Mouse (Mus musculus) limb, embryonic 14.5 days (tissue): ENCODE results near the gene Gm28042. TPM values are rescaled to one million over a fixed set of nuclear protein-coding genes. Genes with fewer than 3 reads are reported as not detected.

ENCODE experiments used
- ATAC-seq: fragments of 200-750 bp; cut with Nextera tagmentation; 2 replicates; pipeline ENCODE4 v1.8.0; 2017; ENCODE audit warnings: low read depth, moderate number of reproducible peaks, moderate TSS enrichment; ENCODE audit not compliant: low FRiP score
- DNase-seq: peaks from one replicate; pipeline ENCODE4 v3.0.0-alpha.2; 2015; ENCODE audit warnings: low spot score
- H3K27ac ChIP-seq: fragments of 300-500 bp; sonication (generic); replicated peaks from 2 replicates; pipeline ENCODE4 v1.5.1; 2014; ENCODE audit warnings: low read depth, mild to moderate bottlenecking, low read length, moderate library complexity, mixed read lengths
- H3K27me3 ChIP-seq: fragments of 300-500 bp; sonication (generic); 2 replicates; pipeline ENCODE4 v1.6.1; 2014; ENCODE audit warnings: low read length, mixed read lengths; ENCODE audit not compliant: control insufficient read depth, insufficient read depth
- H3K36me3 ChIP-seq: fragments of 300-500 bp; sonication (generic); 2 replicates; pipeline ENCODE4 v1.6.1; 2014; ENCODE audit warnings: mild to moderate bottlenecking, low read length, moderate library complexity, mixed read lengths; ENCODE audit not compliant: control insufficient read depth, insufficient read depth
- H3K4me1 ChIP-seq: fragments of 300-500 bp; sonication (generic); 2 replicates; pipeline ENCODE4 v1.6.1; 2014; ENCODE audit warnings: antibody characterized with exemption, low read length, mixed read lengths; ENCODE audit not compliant: control insufficient read depth, insufficient read depth
- H3K4me2 ChIP-seq: fragments of 300-500 bp; sonication (generic); replicated peaks from 2 replicates; pipeline ENCODE4 v1.6.1; 2014; ENCODE audit warnings: low read depth, mild to moderate bottlenecking, low read length, moderate library complexity; ENCODE audit not compliant: severe bottlenecking
- H3K4me3 ChIP-seq: fragments of 300-500 bp; sonication (generic); replicated peaks from 2 replicates; pipeline ENCODE4 v1.5.1; 2014; ENCODE audit warnings: low read length
- H3K9ac ChIP-seq: fragments of 300-500 bp; sonication (generic); 2 replicates; pipeline ENCODE4 v1.6.1; 2014; ENCODE audit warnings: mild to moderate bottlenecking, low read depth, low read length, moderate library complexity; ENCODE audit not compliant: severe bottlenecking
- H3K9me3 ChIP-seq: fragments of 300-500 bp; sonication (generic); 2 replicates; pipeline ENCODE4 v1.6.1; 2016; ENCODE audit warnings: low read length; ENCODE audit not compliant: control insufficient read depth
- POLR2A ChIP-seq: fragments of 200-500 bp; IDR thresholded peaks from 2 replicates; pipeline ENCODE4 v1.8.0; 2012; ENCODE audit warnings: inconsistent platforms, mild to moderate bottlenecking, moderate library complexity, borderline replicate concordance; ENCODE audit not compliant: insufficient read depth, insufficient read length; ENCODE audit errors: extremely low read depth
- WGBS: fragments of 180-500 bp; shearing (Covaris S2); extraction: QIAGEN DNeasy Blood & Tissue Kit; methylation state at CpG from one replicate; pipeline ENCODE4 v1.1.7; 2014; 5-methylcytosine and 5-hydroxymethylcytosine counted together
- polyA plus RNA-seq, 2 experiments: library from polyadenylated mRNA; depleted of rRNA in 1 of 2; stranded (reverse) in 1 of 2; unstranded in 1 of 2; fragments of >200 nt; fragmentation: Nextera tagmentation in 1 of 2; extraction: Ambion mirVana in 1 of 2; gene quantifications; 2 replicates each; pipeline versions ENCODE4 v1.2.1 to v1.2.3; 2012 to 2014

The Gm28042 gene
- polyA plus RNA-seq, 2 experiments, result 3.0 to 19.5 TPM

DNA sequence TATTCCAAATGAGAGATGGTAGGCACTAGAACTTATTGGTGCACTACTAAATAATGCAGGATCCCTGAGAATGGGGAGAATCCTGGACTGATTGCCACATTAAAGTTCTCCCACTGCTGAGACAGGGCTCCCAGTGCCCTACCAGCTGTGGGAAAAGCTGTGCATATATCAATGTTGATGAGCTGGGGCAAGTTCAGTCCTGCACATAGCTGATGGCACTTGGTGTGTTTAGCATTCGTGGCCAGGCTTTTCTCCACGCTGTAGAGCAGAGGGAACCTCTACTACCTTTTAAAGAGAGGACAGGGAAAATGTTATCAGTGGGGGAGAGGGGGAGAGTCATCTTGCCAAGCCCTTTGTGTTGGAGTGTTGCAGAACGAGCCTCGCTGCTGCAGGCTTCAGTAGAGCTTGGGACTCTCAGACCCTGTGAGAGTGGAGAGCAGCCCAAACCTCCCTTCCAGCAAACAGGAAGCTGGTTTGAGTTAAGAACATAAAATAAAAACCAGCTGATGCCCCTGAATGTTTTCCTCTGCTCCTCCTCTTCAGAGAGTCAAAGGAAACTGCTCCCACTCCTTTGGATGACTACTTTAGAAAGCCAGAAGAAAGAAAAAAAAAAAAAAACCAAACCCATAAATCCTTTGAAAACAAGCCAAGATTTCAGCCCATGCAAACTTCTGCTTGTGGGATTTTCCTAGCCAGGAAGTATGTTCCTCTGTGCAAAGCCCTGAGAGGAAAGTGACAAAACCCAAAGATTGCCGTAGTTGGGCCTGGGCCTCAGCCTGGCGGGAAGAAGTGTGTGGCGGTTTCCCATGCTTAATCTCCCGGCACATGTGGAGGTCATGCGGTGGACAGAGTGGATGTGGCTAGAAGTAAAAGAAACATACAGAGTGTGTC is 31.7 kb upstream of the Gm28042 start:
- no peak overlapping the region for H3K4me3 ChIP-seq
- 0 out of 2 replicates have a peak overlapping the region, but pooled peaks have one; percentile 6 for H3K4me2 ChIP-seq
- H3K27ac ChIP-seq, result peak overlapping the region; percentile 87
- ATAC-seq (peak; percentile 82), DNase-seq (peak; percentile 82)
- peaks cover 24% of the 10 kb centered on the region for H3K4me1 ChIP-seq
- TF ChIP-seq POLR2A, result 0 out of 2 replicates have a peak, but pooled peaks have one; percentile 20
- 0 out of 2 replicates have a peak overlapping the region, but pooled peaks have one; percentile 6 for H3K9ac ChIP-seq
- H3K9me3 ChIP-seq, result no peaks in the 10 kb centered on the region
- WGBS, result 18% methylated on average over 9 of the region's 9 CpGs
- peaks cover 16% of the 10 kb centered on the region for H3K36me3 ChIP-seq
- no peaks in the 10 kb centered on the region for H3K27me3 ChIP-seq

DNA sequence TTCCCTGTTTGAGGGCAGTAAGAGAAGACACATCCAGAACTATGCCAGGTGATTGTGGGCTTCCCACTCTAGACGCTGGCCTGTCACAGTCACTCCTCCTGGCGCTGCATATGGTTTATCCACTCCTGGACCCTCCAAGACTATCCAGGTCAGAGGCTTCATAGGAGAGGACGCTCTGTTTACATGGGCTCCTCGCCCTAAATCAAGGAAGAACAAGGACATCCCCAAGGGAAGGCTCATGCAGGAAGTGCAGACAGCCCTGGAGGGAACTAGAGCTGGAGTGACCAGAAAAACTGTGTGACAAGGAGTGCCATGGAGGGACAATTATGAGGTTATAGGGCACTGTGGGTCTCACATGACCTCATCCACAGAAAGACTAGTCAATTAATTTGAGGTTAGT is 29.9 kb upstream of the Gm28042 start:
- no peak overlapping the region for H3K4me2 ChIP-seq
- no peak for TF ChIP-seq POLR2A
- peaks cover 24% of the 10 kb centered on the region for H3K4me1 ChIP-seq
- H3K4me3 ChIP-seq, result no peak overlapping the region
- DNase-seq, result no peak
- peaks cover 17% of the 10 kb centered on the region for H3K36me3 ChIP-seq
- no peaks in the 10 kb centered on the region for H3K27me3 ChIP-seq
- H3K27ac ChIP-seq, result no peak overlapping the region; the same call in 1 of the 2 replicates
- no peaks in the 10 kb centered on the region for H3K9me3 ChIP-seq
- no peak overlapping the region for H3K9ac ChIP-seq
- 85% methylated on average over 4 of the region's 4 CpGs for WGBS
- ATAC-seq, result no peak

DNA sequence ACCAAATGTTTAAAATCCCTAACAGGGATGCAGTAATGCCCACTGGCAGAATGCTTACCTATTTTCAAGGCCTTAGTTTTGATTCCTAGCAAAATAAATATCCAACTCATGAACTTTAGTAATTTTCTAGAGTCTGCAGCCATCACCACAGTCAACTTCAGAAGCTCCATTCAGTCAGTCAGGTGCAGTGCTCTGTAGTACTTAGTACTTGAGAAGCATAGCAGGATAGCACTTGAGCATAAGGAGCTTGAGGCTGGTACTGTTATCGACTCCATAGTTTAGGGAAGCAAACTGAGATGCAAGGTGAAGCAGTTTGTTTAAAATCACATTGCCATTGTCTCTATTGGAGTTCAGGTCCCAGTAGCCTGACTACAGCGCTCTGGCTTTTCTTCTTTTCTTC is 27.6 kb upstream of the Gm28042 start:
- ATAC-seq (no peak), DNase-seq (no peak)
- no peaks in the 10 kb centered on the region for H3K27me3 ChIP-seq
- H3K4me2 ChIP-seq, result no peak overlapping the region
- peaks cover 23% of the 10 kb centered on the region for H3K4me1 ChIP-seq
- no peak for TF ChIP-seq POLR2A
- 94% methylated on average over 2 of the region's 2 CpGs for WGBS
- no peaks in the 10 kb centered on the region for H3K9me3 ChIP-seq
- no peak overlapping the region for H3K9ac ChIP-seq
- H3K36me3 ChIP-seq, result peaks cover 17% of the 10 kb centered on the region
- no peak overlapping the region for H3K4me3 ChIP-seq
- H3K27ac ChIP-seq, result no peak overlapping the region

DNA sequence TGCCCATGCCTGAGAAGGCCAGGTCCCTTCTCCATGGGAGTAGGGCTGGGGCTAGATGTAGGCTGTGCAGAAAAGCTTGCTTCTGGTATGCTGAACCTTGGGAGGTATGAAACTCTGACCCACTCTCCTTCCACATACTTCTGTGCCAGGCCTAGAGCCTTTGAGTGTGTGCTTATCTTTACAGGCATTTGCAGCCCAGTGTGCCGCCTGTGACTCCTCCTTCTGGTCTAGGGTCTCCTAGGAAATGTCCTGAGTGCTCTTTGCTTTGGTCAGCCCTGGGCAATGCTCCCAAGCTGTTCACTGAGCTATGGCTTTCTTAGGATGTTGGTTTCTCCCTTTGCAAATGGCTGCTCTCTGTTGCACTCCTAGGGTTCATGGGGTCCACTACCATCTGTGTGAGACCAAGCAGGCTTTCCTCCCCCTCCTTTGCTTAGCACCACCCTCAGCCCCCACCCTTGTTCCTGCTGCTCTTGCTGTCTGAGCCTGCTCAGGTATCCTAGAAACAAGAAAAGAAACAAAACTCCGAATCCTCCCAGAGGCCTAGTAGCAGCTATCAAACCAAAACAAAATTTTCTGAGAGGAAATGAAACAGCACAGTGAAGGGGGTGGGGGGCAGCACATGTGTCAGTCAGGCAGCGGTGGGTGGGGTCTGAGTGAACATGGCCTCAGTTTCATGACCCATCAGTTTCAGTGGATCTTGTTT is 26.3 kb upstream of the Gm28042 start:
- Histone ChIP-seq H3K4me3 (no peak overlapping the region), H3K27me3 (no peaks in the 10 kb centered on the region), H3K4me2 (no peak overlapping the region), H3K27ac (0 out of 2 replicates have a peak overlapping the region, but pooled peaks have one; percentile 20), H3K9me3 (no peaks in the 10 kb centered on the region), H3K36me3 (peaks cover 17% of the 10 kb centered on the region), H3K4me1 (peaks cover 10% of the 10 kb centered on the region), H3K9ac (no peak overlapping the region)
- no peak for TF ChIP-seq POLR2A
- ATAC-seq (peak; percentile 74), DNase-seq (peak; percentile 10)
- WGBS, result 68% methylated on average over 3 of the region's 3 CpGs

DNA sequence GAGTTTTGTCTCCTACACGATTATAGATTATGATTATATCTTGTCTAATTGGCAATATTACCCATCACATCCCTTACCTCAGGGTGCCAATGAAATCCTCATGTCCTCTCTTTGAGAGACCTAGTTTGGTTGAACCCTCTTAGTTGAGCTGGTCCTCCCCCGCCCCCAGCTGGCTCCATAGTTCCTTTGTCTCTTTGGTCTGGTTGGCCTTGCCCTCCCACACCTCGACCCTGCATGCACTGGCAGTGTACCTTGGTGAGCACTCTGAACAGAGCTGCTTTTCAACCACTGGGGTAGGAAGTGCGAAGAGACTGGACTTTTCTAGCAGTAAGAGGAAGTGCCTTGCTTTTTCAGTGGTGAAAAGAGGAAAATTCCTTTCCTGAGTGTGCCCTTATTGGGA is 25.3 kb upstream of the Gm28042 start:
- Histone ChIP-seq H3K4me3 (no peak overlapping the region), H3K27ac (no peak overlapping the region), H3K4me1 (peaks cover under 1% of the 10 kb centered on the region), H3K9ac (no peak overlapping the region), H3K36me3 (peaks cover 17% of the 10 kb centered on the region), H3K4me2 (no peak overlapping the region), H3K27me3 (no peaks in the 10 kb centered on the region), H3K9me3 (no peaks in the 10 kb centered on the region)
- no peak for TF ChIP-seq POLR2A
- 71% methylated on average over 4 of the region's 4 CpGs for WGBS
- ATAC-seq (no peak), DNase-seq (no peak)
